Mouse (Mus musculus) limb, embryonic 14.5 days (tissue): ENCODE results near the gene 2310061N02Rik. TPM values are rescaled to one million over a fixed set of nuclear protein-coding genes. Genes with fewer than 3 reads are reported as not detected.

ENCODE experiments used
- ATAC-seq: fragments of 200-750 bp; cut with Nextera tagmentation; 2 replicates; pipeline ENCODE4 v1.8.0; 2017; ENCODE audit warnings: low read depth, moderate number of reproducible peaks, moderate TSS enrichment; ENCODE audit not compliant: low FRiP score
- DNase-seq: peaks from one replicate; pipeline ENCODE4 v3.0.0-alpha.2; 2015; ENCODE audit warnings: low spot score
- H3K27ac ChIP-seq: fragments of 300-500 bp; sonication (generic); replicated peaks from 2 replicates; pipeline ENCODE4 v1.5.1; 2014; ENCODE audit warnings: low read depth, mild to moderate bottlenecking, low read length, moderate library complexity, mixed read lengths
- H3K27me3 ChIP-seq: fragments of 300-500 bp; sonication (generic); 2 replicates; pipeline ENCODE4 v1.6.1; 2014; ENCODE audit warnings: low read length, mixed read lengths; ENCODE audit not compliant: control insufficient read depth, insufficient read depth
- H3K36me3 ChIP-seq: fragments of 300-500 bp; sonication (generic); 2 replicates; pipeline ENCODE4 v1.6.1; 2014; ENCODE audit warnings: mild to moderate bottlenecking, low read length, moderate library complexity, mixed read lengths; ENCODE audit not compliant: control insufficient read depth, insufficient read depth
- H3K4me1 ChIP-seq: fragments of 300-500 bp; sonication (generic); 2 replicates; pipeline ENCODE4 v1.6.1; 2014; ENCODE audit warnings: antibody characterized with exemption, low read length, mixed read lengths; ENCODE audit not compliant: control insufficient read depth, insufficient read depth
- H3K4me2 ChIP-seq: fragments of 300-500 bp; sonication (generic); replicated peaks from 2 replicates; pipeline ENCODE4 v1.6.1; 2014; ENCODE audit warnings: low read depth, mild to moderate bottlenecking, low read length, moderate library complexity; ENCODE audit not compliant: severe bottlenecking
- H3K4me3 ChIP-seq: fragments of 300-500 bp; sonication (generic); replicated peaks from 2 replicates; pipeline ENCODE4 v1.5.1; 2014; ENCODE audit warnings: low read length
- H3K9ac ChIP-seq: fragments of 300-500 bp; sonication (generic); 2 replicates; pipeline ENCODE4 v1.6.1; 2014; ENCODE audit warnings: mild to moderate bottlenecking, low read depth, low read length, moderate library complexity; ENCODE audit not compliant: severe bottlenecking
- H3K9me3 ChIP-seq: fragments of 300-500 bp; sonication (generic); 2 replicates; pipeline ENCODE4 v1.6.1; 2016; ENCODE audit warnings: low read length; ENCODE audit not compliant: control insufficient read depth
- POLR2A ChIP-seq: fragments of 200-500 bp; IDR thresholded peaks from 2 replicates; pipeline ENCODE4 v1.8.0; 2012; ENCODE audit warnings: inconsistent platforms, mild to moderate bottlenecking, moderate library complexity, borderline replicate concordance; ENCODE audit not compliant: insufficient read depth, insufficient read length; ENCODE audit errors: extremely low read depth
- WGBS: fragments of 180-500 bp; shearing (Covaris S2); extraction: QIAGEN DNeasy Blood & Tissue Kit; methylation state at CpG from one replicate; pipeline ENCODE4 v1.1.7; 2014; 5-methylcytosine and 5-hydroxymethylcytosine counted together
- polyA plus RNA-seq, 2 experiments: library from polyadenylated mRNA; depleted of rRNA in 1 of 2; stranded (reverse) in 1 of 2; unstranded in 1 of 2; fragments of >200 nt; fragmentation: Nextera tagmentation in 1 of 2; extraction: Ambion mirVana in 1 of 2; gene quantifications; 2 replicates each; pipeline versions ENCODE4 v1.2.1 to v1.2.3; 2012 to 2014

Gene 2310061N02Rik
- polyA plus RNA-seq, 2 experiments, result not detected

DNA sequence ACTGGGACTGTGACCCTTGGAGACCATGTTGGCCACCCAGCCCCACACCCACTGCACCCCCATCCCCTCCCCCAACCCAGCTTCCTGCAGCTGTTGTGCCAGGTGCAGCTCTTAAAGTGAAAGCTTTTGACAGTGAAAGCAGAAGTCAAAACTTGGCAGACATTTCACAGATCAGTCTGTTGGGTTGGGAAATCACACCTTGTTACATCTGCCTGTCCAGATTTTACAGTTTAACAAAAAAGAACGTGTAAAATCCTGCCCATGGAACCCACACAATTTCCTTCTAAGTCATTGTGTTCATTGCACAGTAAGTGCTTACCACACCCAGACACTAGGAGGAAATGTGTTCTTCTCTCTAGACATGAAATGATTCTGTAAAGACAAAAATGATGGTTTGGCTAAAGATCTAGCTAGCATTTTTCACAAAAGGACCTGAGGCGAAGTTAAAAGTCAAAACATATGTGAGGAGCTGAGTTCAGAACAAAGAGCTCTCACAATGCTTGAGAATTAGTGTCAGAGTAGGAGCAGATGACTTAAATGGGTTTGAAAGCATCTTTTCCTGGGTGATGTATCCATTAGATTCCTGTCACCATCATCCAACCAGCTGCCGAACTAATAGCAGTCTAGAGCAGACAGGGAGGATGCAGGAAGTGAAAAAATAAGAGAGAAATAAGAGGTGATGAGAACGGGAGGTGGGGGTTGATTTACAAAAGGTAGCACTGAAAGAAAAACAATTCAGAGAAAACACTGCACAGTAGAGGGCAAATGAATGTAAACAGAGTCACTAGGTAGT is 6.5 kb downstream of the 2310061N02Rik start:
- TF ChIP-seq POLR2A, result no peak
- H3K27me3 ChIP-seq, result no peaks in the 10 kb centered on the region
- H3K9me3 ChIP-seq, result no peaks in the 10 kb centered on the region
- no peaks in the 10 kb centered on the region for H3K36me3 ChIP-seq
- H3K4me2 ChIP-seq, result no peak overlapping the region
- WGBS, result 32% methylated on average over 4 of the region's 4 CpGs
- H3K4me1 ChIP-seq, result 0 out of 2 replicates have a peak, but pooled peaks cover 4% of the 10 kb centered on the region
- no peak overlapping the region for H3K27ac ChIP-seq
- no peak overlapping the region for H3K9ac ChIP-seq
- DNase-seq (peak; percentile 64), ATAC-seq (peak; percentile 65; the same call in 1 of the 2 replicates)
- H3K4me3 ChIP-seq, result no peak overlapping the region

DNA sequence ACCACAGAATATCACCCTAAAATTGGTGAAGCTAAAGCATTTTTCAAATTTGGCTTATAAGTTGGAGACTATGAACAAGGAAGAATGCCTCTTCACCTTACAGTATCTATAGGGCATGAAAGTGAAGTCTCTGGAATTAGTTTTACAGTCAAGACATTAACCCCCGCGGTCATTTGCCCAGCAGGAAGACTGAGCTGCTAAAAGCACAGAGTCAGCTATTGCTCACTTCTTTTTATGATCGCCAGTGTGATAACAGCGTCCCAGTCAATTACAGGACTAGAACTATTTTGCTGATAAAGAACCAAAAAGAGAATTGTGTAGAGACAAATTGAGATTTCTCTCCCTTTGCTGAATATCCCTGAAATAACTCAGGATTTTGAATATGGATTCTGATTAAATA is 11.5 kb downstream of the 2310061N02Rik start:
- no peaks in the 10 kb centered on the region for H3K27me3 ChIP-seq
- TF ChIP-seq POLR2A, result no peak
- H3K4me2 ChIP-seq, result no peak overlapping the region
- no peaks in the 10 kb centered on the region for H3K36me3 ChIP-seq
- ATAC-seq (no peak), DNase-seq (no peak)
- H3K4me1 ChIP-seq, result 0 out of 2 replicates have a peak, but pooled peaks cover 2% of the 10 kb centered on the region
- no peak overlapping the region for H3K4me3 ChIP-seq
- 62% methylated on average over 4 of the region's 4 CpGs for WGBS
- no peaks in the 10 kb centered on the region for H3K9me3 ChIP-seq
- no peak overlapping the region for H3K27ac ChIP-seq
- no peak overlapping the region for H3K9ac ChIP-seq

DNA sequence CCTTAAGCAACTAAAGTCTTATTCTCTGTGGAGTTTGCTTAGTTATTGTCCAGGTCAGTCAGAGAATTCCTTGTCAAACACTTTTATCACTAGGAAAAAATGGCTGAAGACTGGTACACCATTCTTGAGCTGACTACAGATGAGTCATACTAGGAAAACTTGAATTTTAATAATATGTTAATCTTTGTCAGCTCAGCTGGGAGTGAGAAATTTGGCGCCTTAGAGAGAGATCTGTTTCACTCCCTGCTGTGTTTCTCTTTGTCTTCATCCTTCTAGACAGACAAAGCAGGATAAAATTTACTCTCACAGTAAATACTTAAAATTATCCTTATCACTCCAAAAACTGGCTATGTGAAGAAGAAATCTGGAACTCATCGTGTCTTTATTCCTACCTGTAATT is 26.5 kb downstream of the 2310061N02Rik start:
- no peaks in the 10 kb centered on the region for H3K36me3 ChIP-seq
- ATAC-seq, result no peak
- H3K27ac ChIP-seq, result no peak overlapping the region
- no peak for TF ChIP-seq POLR2A
- 62% methylated on average over 2 of the region's 2 CpGs for WGBS
- H3K9me3 ChIP-seq, result no peaks in the 10 kb centered on the region
- H3K4me3 ChIP-seq, result no peak overlapping the region
- H3K4me1 ChIP-seq, result no peaks in the 10 kb centered on the region
- H3K9ac ChIP-seq, result no peak overlapping the region
- DNase-seq, result no peak
- no peak overlapping the region for H3K4me2 ChIP-seq
- H3K27me3 ChIP-seq, result no peaks in the 10 kb centered on the region

DNA sequence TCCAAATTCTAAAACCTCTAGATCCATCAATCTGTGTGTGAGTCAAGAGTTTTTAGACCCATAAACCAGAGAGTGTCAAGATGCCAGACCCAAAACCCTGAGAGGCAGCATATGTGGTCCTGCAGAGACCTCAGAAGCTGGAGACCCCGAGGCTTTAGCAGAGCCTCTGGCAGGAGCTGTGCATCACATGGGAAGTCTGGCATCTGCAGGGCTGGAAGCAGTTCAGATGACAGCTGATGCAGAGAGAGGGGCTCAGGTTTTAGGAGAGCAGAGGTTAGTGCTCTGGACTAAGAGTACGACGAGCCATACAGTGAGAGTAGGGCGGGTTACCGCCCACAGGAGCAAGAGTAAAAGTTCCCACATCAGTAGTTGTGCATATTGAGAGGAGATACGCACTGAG is 28.7 kb downstream of the 2310061N02Rik start:
- no peak for ATAC-seq

DNA sequence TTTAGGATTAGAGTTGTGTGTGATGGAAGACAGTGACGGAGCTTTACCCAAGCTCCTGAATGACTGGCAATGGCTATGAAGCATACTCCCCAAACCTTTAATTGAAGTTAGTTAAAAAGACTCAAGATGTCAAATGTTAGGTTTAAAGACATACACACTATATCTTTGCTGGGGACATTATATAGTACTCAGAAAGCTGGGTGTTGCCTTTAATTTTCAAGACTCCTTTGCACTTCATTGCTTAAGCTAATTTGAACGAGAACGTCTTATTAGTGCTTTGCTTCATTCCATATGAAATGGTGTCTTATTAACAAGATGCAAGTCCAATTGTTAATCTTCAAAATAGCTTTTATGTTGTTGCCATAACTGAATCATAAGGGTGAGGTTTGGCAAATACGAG is 36.2 kb downstream of the 2310061N02Rik start, which contains the start of gene Krtap27-1:
Gene Krtap27-1 (minus strand): TSS at position 101 of the 400 bp plus-strand sequence.
- DNase-seq (no peak), ATAC-seq (no peak)
- WGBS, result 92% methylated on average over 4 of the region's 4 CpGs
- H3K4me2 ChIP-seq, result no peak within 1 kb of the TSS
- no peak within 1 kb of the TSS for H3K4me3 ChIP-seq
- H3K9me3 ChIP-seq, result no peaks in the 10 kb centered on the region
- no peak within 1 kb of the TSS for H3K27ac ChIP-seq
- H3K27me3 ChIP-seq, result no peaks in the 10 kb centered on the region
- H3K4me1 ChIP-seq, result no peaks in the 10 kb centered on the region
- no peak within 1 kb of the TSS for H3K9ac ChIP-seq
- H3K36me3 ChIP-seq, result no peaks in the 10 kb centered on the region
- no peak for TF ChIP-seq POLR2A

More for the DNA sequence above, 28.7 kb downstream of the 2310061N02Rik start:
- TF ChIP-seq POLR2A, result no peak
- Histone ChIP-seq H3K36me3 (no peaks in the 10 kb centered on the region), H3K4me2 (no peak overlapping the region), H3K4me3 (no peak overlapping the region), H3K27ac (no peak overlapping the region), H3K4me1 (no peaks in the 10 kb centered on the region), H3K9me3 (no peaks in the 10 kb centered on the region), H3K27me3 (no peaks in the 10 kb centered on the region), H3K9ac (no peak overlapping the region)
- 75% methylated on average over 6 of the region's 6 CpGs for WGBS
- no peak for DNase-seq
